Mouse (Mus musculus) adrenal gland, adult 8-10 months (tissue): ENCODE measurements around the gene Glyr1. TPM values are rescaled to one million over a fixed set of nuclear protein-coding genes. Genes with fewer than 3 reads are reported as not detected.

ENCODE experiments used
- total RNA-seq, 4 experiments: library from RNA; stranded (reverse); gene quantifications; 2 replicates each; pipeline ENCODE4 v1.2.4; 2022

Glyr1 gene
- total RNA-seq, 4 experiments from 2014 or later = 96.3 to 120 (median 114) TPM

Other genes starting within 250 kb of the Glyr1 start
- under 1 TPM in 1 of 4 experiments, not detected in 3; 0.14 TPM for gene 4930562C15Rik, start 214.4 kb downstream of the Glyr1 start, total RNA-seq
- 10 to 100 TPM; 33.0 to 42.5 (median 38.2) TPM for gene Ubald1, start 169.5 kb downstream of the Glyr1 start, total RNA-seq
- gene Mgrn1, start 163.6 kb downstream of the Glyr1 start, total RNA-seq = 100 to 1,000 TPM in 2 of 4 experiments, 10 to 100 TPM in 2; 88.5 to 120 (median 98.0) TPM
- gene Nudt16l1, start 111.1 kb downstream of the Glyr1 start, total RNA-seq = 10 to 100 TPM; 75.9 to 85.5 (median 78.3) TPM
- gene Anks3, start 85.7 kb downstream of the Glyr1 start, total RNA-seq = 10 to 100 TPM; 48.5 to 79.6 (median 58.6) TPM
- gene Sept12, start 52.0 kb downstream of the Glyr1 start, total RNA-seq = not detected
- not detected for gene Smim22, start 42.6 kb downstream of the Glyr1 start, total RNA-seq
- gene Rogdi, start 36.3 kb downstream of the Glyr1 start, total RNA-seq = 10 to 100 TPM; 24.3 to 50.0 (median 36.7) TPM
- 10 to 100 TPM; 34.1 to 41.6 (median 38.6) TPM for gene Ubn1, start 194 bp upstream of the Glyr1 start, total RNA-seq
- 10 to 100 TPM in 2 of 4 experiments, 1 to 10 TPM in 2; 3.1 to 17.7 (median 9.9) TPM for gene Ppl, start 82.6 kb upstream of the Glyr1 start, total RNA-seq
- gene Sec14l5, start 97.2 kb upstream of the Glyr1 start, total RNA-seq = under 1 TPM; 0.17 to 0.35 (median 0.23) TPM
- gene Nagpa, start 154.1 kb upstream of the Glyr1 start, total RNA-seq = 10 to 100 TPM; 28.2 to 37.9 (median 33.4) TPM
- gene AU021092, start 172.4 kb upstream of the Glyr1 start, total RNA-seq = 10 to 100 TPM; 29.9 to 35.1 (median 31.2) TPM
- gene Alg1, start 183.8 kb upstream of the Glyr1 start, total RNA-seq = 10 to 100 TPM; 38.0 to 53.2 (median 43.5) TPM
- gene Eef2kmt, start 206.1 kb upstream of the Glyr1 start, total RNA-seq = 10 to 100 TPM; 25.3 to 33.9 (median 32.5) TPM